Mouse (Mus musculus) testis, postnatal 10 days (tissue): ENCODE measurements around the gene Itk.

ENCODE experiments used
- DNase-seq: peaks from one replicate; pipeline ENCODE4 v3.0.0; 2021; ENCODE audit warnings: low spot score

Itk gene

GRCm38 (mm10) chr11:46276168-46276567 lies 113.1 kb downstream of the Itk start:
- no peak for DNase-seq

DNA sequence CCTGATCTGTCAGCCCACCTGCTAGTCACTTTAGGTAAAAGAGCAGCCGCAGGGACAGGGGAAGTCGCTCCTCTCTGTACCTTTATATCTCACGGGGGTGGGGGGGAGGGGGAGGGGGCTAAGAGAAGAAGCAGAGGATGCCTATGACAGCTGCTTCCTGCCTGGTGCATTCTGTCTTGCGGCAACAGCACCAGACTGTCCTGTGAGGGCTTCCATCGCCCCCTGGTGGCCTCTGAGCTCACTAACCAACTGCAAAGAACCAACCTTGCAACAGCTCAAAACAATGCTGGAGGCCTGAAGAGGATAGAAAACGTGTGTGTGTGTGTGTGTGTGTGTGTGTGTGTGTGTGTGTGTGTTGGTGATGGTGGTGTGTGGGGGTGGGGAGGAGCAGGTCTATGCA lies 114.0 kb downstream of the Itk start:
- DNase-seq: peak; percentile 88
